Mouse (Mus musculus) kidney, postnatal 10 days (tissue): ENCODE measurements at regions not wholly inside any gene's neighbourhood (a gene's known extent, or its start where the extent isn't known, plus 50 kb on each side); places are given as distances from the start of the nearest gene placed in this dataset.
"Not testable (repeated sequence)": the region's sequence is repeated elsewhere in the genome, so short reads cannot be mapped to it uniquely, and the experiment has no call there.

Experiments used
- DNase-seq: peaks from one replicate; pipeline ENCODE4 v3.0.0; 2021; ENCODE audit warnings: mixed read lengths

GRCm38 (mm10) chr1:168675741-168676140, 243.7 kb upstream of the Pbx1 start:
- DNase-seq: no peak

- no peak for DNase-seq
These were observed 230.8 kb upstream of the Pbx1 start for GRCm38 (mm10) chr1:168662755-168663284.

- no peak for DNase-seq
These were observed 228.9 kb upstream of the Pbx1 start for GRCm38 (mm10) chr1:168660956-168661355.

GRCm38 (mm10) chr1:168659578-168659977, 227.5 kb upstream of the Pbx1 start:
- DNase-seq: peak; percentile 6

GRCm38 (mm10) chr1:168632837-168633236, 200.8 kb upstream of the Pbx1 start:
- no peak for DNase-seq

GRCm38 (mm10) chr1:168631979-168632378, 199.9 kb upstream of the Pbx1 start:
- DNase-seq: no peak

- DNase-seq: not testable (repeated sequence)
These were observed 169.9 kb upstream of the Pbx1 start for GRCm38 (mm10) chr1:168601967-168602366.

- no peak for DNase-seq
These were observed 168.5 kb upstream of the Pbx1 start for GRCm38 (mm10) chr1:168600461-168601160.

- no peak for DNase-seq
These were observed 166.2 kb upstream of the Pbx1 start for GRCm38 (mm10) chr1:168598191-168598667.

- no peak for DNase-seq
These were observed 165.4 kb upstream of the Pbx1 start for GRCm38 (mm10) chr1:168597495-168597894.

GRCm38 (mm10) chr1:168584137-168584536, 152.1 kb upstream of the Pbx1 start:
- DNase-seq: no peak

GRCm38 (mm10) chr1:168582434-168582833, 150.4 kb upstream of the Pbx1 start:
- no peak for DNase-seq

GRCm38 (mm10) chr1:168569930-168570515, 138.0 kb upstream of the Pbx1 start:
- no peak for DNase-seq

- DNase-seq: no peak
These were observed 120.3 kb upstream of the Pbx1 start for GRCm38 (mm10) chr1:168552394-168552793.

GRCm38 (mm10) chr1:168549807-168550435, 117.9 kb upstream of the Pbx1 start:
- no peak for DNase-seq

- DNase-seq: no peak
These were observed 114.1 kb upstream of the Pbx1 start for GRCm38 (mm10) chr1:168546156-168546555.

GRCm38 (mm10) chr1:168545072-168545780, 113.2 kb upstream of the Pbx1 start:
- no peak for DNase-seq

GRCm38 (mm10) chr1:168541231-168541630, 109.2 kb upstream of the Pbx1 start:
- DNase-seq: no peak

GRCm38 (mm10) chr1:168518087-168518486, 86.0 kb upstream of the Pbx1 start:
- no peak for DNase-seq

- no peak for DNase-seq
These were observed 74.3 kb upstream of the Pbx1 start for GRCm38 (mm10) chr1:168506326-168506725.

GRCm38 (mm10) chr1:168504773-168505172, 72.7 kb upstream of the Pbx1 start:
- DNase-seq: no peak

GRCm38 (mm10) chr1:168502266-168502665, 70.2 kb upstream of the Pbx1 start:
- DNase-seq: peak; percentile 31
